Mouse (Mus musculus) ES-Bruce4 (cell line): ENCODE data around the gene Mrpl18. TPM values are rescaled to one million over a fixed set of nuclear protein-coding genes. Genes with fewer than 3 reads are reported as not detected.
"Not testable (repeated sequence)": the region's sequence is repeated elsewhere in the genome, so short reads cannot be mapped to it uniquely, and the experiment has no call there.

Experiments
- H3K27ac ChIP-seq: 2 replicates; pipeline ENCODE4 v1.5.1; 2012; ENCODE audit warnings: low read length, inconsistent platforms; ENCODE audit not compliant: insufficient read depth
- H3K27me3 ChIP-seq: 2 replicates; pipeline ENCODE4 v1.6.1; 2012; ENCODE audit warnings: mild to moderate bottlenecking, low read length, inconsistent platforms; ENCODE audit not compliant: control insufficient read depth, poor library complexity, insufficient read depth, severe bottlenecking
- H3K36me3 ChIP-seq: 2 replicates; pipeline ENCODE4 v1.6.1; 2012; ENCODE audit warnings: inconsistent platforms, mild to moderate bottlenecking, low read length, moderate library complexity; ENCODE audit not compliant: control insufficient read depth, poor library complexity, insufficient read depth, severe bottlenecking
- H3K4me1 ChIP-seq: one replicate; pipeline ENCODE4 v1.8.1; 2011; ENCODE audit warnings: low read length; ENCODE audit not compliant: control insufficient read depth, insufficient read depth
- H3K4me3 ChIP-seq: 2 replicates; pipeline ENCODE4 v1.5.1; 2011; ENCODE audit warnings: low read depth, mild to moderate bottlenecking, low read length
- H3K9ac ChIP-seq: 2 replicates; pipeline ENCODE4 v1.6.1; 2012; ENCODE audit warnings: low read depth, mild to moderate bottlenecking, inconsistent platforms; ENCODE audit not compliant: poor library complexity, severe bottlenecking
- H3K9me3 ChIP-seq: replicated peaks from 2 replicates; pipeline ENCODE4 v1.6.1; 2012; ENCODE audit warnings: mild to moderate bottlenecking, low read length, inconsistent platforms; ENCODE audit not compliant: control insufficient read depth, poor library complexity, insufficient read depth, severe bottlenecking
- CTCF ChIP-seq: IDR thresholded peaks from one replicate; pipeline ENCODE4 v1.8.1; 2011; ENCODE audit warnings: low read depth, low read length
- EP300 ChIP-seq: IDR thresholded peaks from 2 replicates; pipeline ENCODE4 v1.6.1; 2011; ENCODE audit warnings: low read depth, low read length; ENCODE audit not compliant: insufficient read depth
- POLR2A ChIP-seq: IDR thresholded peaks from one replicate; pipeline ENCODE4 v1.8.1; 2011; ENCODE audit warnings: low read length; ENCODE audit not compliant: insufficient read depth
- polyA plus RNA-seq: library from polyadenylated mRNA; stranded (reverse); fragments of >200 nt; gene quantifications from 2 replicates; pipeline ENCODE4 v1.2.4, GENCODE M21; 2011; ENCODE audit warnings: low read depth; ENCODE audit not compliant: missing spikeins, insufficient read depth, insufficient read length

Mrpl18 gene
- polyA plus RNA-seq = 63.7 and 71.6 TPM in 2 replicates

DNA sequence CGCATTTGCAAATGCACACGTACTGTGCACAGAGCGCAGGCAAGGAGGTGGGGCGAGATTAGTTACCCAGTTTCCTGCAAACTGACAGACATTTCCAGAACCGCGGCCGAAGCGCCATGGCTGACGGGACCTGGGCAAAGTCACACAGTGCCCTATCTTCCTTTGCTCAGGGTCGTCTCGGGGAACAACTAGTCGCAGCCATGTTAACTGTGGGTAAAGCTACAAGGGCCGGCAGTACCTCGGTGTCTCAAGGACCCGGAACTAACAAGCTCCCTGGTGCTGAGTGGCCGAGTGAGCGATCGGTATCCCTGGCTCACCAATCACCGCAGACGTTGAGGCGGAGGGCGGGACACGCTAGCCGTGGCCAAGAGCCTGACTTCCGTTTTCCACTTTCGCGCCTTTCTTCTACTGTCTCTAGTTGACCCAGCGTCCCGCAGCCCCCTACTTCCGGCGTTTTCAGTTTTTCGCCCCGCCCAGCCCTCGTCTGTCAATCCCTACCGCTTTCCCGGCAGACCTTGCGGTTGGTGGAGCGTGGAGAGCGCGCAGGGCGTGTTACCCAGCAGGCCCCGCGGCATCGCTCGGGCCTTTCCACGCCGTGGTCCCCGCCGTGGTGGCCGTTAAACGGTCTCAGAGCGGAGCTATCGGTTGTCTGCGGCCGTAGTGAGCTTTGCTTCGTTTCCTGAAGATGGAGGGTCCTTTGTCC lies at the start of gene Mrpl18:
Gene Mrpl18, minus strand, starts transcription at position 465 of the 703 bp plus-strand sequence.
- Histone ChIP-seq H3K27me3 (no peaks in the 10 kb centered on the region), H3K9ac (peak within 1 kb of the TSS; percentile 94), H3K9me3 (no peaks in the 10 kb centered on the region), H3K4me3 (peak within 1 kb of the TSS; percentile 98), H3K4me1 (peaks cover 2% of the 10 kb centered on the region), H3K27ac (peak within 1 kb of the TSS; percentile 62), H3K36me3 (peaks cover 52% of the 10 kb centered on the region)
- peak; percentile 95 for TF ChIP-seq POLR2A
- TF ChIP-seq CTCF = no peak
- 0 out of 2 replicates have a peak, but pooled peaks have one; percentile 11 for TF ChIP-seq EP300

DNA sequence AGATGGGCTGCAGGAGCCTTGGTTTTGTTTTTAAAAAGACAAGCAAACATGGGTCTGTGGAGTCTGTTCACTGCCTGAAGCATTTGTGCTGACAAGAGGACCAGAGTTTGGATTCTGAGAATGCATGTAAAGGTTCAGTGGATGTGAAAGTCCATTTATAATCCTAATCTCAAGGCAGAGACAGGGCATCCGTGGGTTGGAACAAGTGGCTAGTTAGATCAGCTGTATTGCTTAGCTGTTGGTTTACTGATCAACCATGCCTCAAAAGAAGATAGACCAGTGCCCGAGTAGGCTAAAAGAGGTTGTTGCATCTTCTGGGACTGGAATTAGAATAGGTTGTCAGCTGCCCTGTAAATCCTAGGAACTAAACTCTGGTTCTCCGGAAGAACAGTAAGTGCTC lies 47.3 kb upstream of the Mrpl18 start:
- H3K36me3 ChIP-seq = peaks cover 20% of the 10 kb centered on the region
- H3K27ac ChIP-seq = no peak overlapping the region
- H3K4me1 ChIP-seq = no peaks in the 10 kb centered on the region
- H3K9me3 ChIP-seq = no peaks in the 10 kb centered on the region
- H3K27me3 ChIP-seq = no peaks in the 10 kb centered on the region
- no peak for TF ChIP-seq EP300
- TF ChIP-seq CTCF = no peak
- TF ChIP-seq POLR2A = no peak
- H3K9ac ChIP-seq = no peak overlapping the region
- H3K4me3 ChIP-seq = no peak overlapping the region

- peaks cover 14% of the 10 kb centered on the region for H3K36me3 ChIP-seq
- no peaks in the 10 kb centered on the region for H3K4me1 ChIP-seq
- TF ChIP-seq EP300 (no peak), POLR2A (peak; percentile 81), CTCF (no peak)
- no peak within 1 kb of the TSS for H3K27ac ChIP-seq
- H3K9ac ChIP-seq = peak within 1 kb of the TSS; percentile 19
- no peaks in the 10 kb centered on the region for H3K9me3 ChIP-seq
- peak within 1 kb of the TSS; percentile 79 for H3K4me3 ChIP-seq
- no peaks in the 10 kb centered on the region for H3K27me3 ChIP-seq
These were observed 44.3 kb upstream of the Mrpl18 start, which contains the start of gene Acat2 for GRCm38 (mm10) chr17:12960331-12960873. Gene Acat2 (minus strand): TSS chr17:12960747.

GRCm38 (mm10) chr17:12959377-12959776 lies 43.2 kb upstream of the Mrpl18 start:
- not testable (repeated sequence) for H3K4me1 ChIP-seq, H3K27ac ChIP-seq, H3K9me3 ChIP-seq, H3K9ac ChIP-seq, H3K27me3 ChIP-seq
- Histone ChIP-seq H3K4me3 (0 out of 2 replicates have a peak overlapping the region, but pooled peaks have one; percentile 21), H3K36me3 (peaks cover 14% of the 10 kb centered on the region)

DNA sequence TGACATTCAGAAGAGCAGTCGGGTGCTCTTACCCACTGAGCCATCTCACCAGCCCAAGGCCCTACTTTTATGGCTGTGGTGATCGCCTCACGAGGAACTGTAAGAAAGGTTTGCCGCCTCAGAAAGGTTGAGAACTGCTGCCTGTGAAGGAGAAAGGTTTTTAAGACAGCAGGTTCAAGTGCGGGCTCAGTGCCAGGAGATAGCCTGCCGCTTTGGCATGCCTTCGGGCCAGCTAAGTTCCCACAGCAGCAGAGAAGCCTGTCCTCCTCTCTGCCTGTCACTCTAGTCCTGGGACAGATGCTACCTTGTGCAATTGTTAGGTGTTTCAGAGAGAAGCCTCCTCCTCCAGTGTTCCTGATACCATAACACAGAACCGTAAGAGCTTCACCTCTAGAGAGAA lies 40.5 kb upstream of the Mrpl18 start:
- no peak for TF ChIP-seq EP300
- no peak for TF ChIP-seq CTCF
- TF ChIP-seq POLR2A = no peak
- Histone ChIP-seq H3K36me3 (peaks cover 18% of the 10 kb centered on the region), H3K4me3 (no peak overlapping the region), H3K9ac (no peak overlapping the region), H3K9me3 (no peaks in the 10 kb centered on the region), H3K4me1 (no peaks in the 10 kb centered on the region), H3K27ac (no peak overlapping the region), H3K27me3 (no peaks in the 10 kb centered on the region)

GRCm38 (mm10) chr17:12949669-12950068 lies 33.5 kb upstream of the Mrpl18 start:
- no peaks in the 10 kb centered on the region for H3K27me3 ChIP-seq

More at GRCm38 (mm10) chr17:12949669-12950068, 33.5 kb upstream of the Mrpl18 start:
- no peak overlapping the region for H3K9ac ChIP-seq
- no peak overlapping the region for H3K4me3 ChIP-seq
- no peak for TF ChIP-seq CTCF
- TF ChIP-seq POLR2A = no peak
- TF ChIP-seq EP300 = no peak
- no peak overlapping the region for H3K27ac ChIP-seq
- no peaks in the 10 kb centered on the region for H3K4me1 ChIP-seq
- H3K9me3 ChIP-seq = no peaks in the 10 kb centered on the region
- peaks cover 24% of the 10 kb centered on the region for H3K36me3 ChIP-seq
